Mouse (Mus musculus): Measurements from ENCODE around the gene Slc7a5. TPM values are rescaled to one million over a fixed set of nuclear protein-coding genes. Genes with fewer than 3 reads are reported as not detected.

The Slc7a5 gene
- polyA plus RNA-seq (2016; fragmentation: Nextera tagmentation; extraction: Ambion mirVana), result 18.7 and 21.0 TPM in 2 replicates

- Histone ChIP-seq H3K36me3 (replicated peaks) (no peaks in the 10 kb centered on the region), H3K4me1 (peaks cover 64% of the 10 kb centered on the region), H3K4me3 (peak within 1 kb of the TSS; percentile 85), H3K9me3 (no peaks in the 10 kb centered on the region), H3K27me3 (replicated peaks; ENCODE audit: low read depth, poor library complexity, severe bottlenecking) (peaks cover 25% of the 10 kb centered on the region), H3K27ac (replicated peaks) (peak within 1 kb of the TSS; percentile 82)
- WGBS, result under 1% methylated on average over 61 of the region's 61 CpGs
- peak; percentile 99 for DNase-seq (ENCODE audit: low spot score)
Measured at GRCm38 (mm10) chr8:121907587-121908248, at the start of gene Slc7a5. Slc7a5 (minus strand) TSS chr8:121907694.

DNA sequence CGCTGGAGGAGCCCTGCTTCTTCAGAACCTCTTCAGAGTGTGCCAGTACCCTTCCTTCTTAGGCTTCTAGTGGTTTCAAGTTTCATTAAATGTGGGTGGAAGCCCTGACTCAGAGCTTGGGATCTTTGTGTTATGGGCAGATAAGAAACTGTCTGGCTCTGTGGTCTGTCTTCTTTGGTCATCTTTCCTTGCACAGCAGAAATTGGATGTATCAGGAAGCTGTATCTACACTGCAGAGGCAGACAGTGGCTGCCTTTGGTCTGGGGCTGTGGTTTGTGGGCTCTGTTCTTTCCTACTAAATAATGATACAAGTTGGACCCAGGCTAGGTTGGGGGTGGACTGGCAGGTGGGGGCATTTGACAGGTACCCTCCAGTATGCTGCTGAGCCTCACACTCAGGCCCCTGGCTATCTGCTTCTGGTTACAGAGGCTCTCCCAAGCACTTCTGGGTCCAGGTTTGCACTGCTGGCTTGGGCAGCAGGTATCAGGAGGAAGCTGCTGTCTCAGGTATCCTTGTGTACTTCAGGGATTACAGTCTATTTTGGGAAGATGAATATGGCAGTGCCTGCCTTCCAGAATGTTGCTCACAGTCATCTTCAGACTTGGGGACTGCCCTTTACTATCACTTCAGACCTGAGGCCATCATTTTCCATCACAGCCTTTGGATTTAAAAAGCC lies 48.5 kb upstream of the Slc7a5 start:
- H3K27me3 ChIP-seq (replicated peaks; ENCODE audit: low read depth, poor library complexity, severe bottlenecking), result no peaks in the 10 kb centered on the region
- H3K4me3 ChIP-seq, result no peak overlapping the region
- no peak overlapping the region for H3K27ac ChIP-seq (replicated peaks)
- H3K36me3 ChIP-seq (replicated peaks), result peaks cover 51% of the 10 kb centered on the region
- peaks cover 23% of the 10 kb centered on the region for H3K4me1 ChIP-seq
- 71% methylated on average over 1 of the region's 1 CpGs for WGBS
- no peak for DNase-seq (ENCODE audit: low spot score)
- H3K9me3 ChIP-seq, result no peaks in the 10 kb centered on the region

DNA sequence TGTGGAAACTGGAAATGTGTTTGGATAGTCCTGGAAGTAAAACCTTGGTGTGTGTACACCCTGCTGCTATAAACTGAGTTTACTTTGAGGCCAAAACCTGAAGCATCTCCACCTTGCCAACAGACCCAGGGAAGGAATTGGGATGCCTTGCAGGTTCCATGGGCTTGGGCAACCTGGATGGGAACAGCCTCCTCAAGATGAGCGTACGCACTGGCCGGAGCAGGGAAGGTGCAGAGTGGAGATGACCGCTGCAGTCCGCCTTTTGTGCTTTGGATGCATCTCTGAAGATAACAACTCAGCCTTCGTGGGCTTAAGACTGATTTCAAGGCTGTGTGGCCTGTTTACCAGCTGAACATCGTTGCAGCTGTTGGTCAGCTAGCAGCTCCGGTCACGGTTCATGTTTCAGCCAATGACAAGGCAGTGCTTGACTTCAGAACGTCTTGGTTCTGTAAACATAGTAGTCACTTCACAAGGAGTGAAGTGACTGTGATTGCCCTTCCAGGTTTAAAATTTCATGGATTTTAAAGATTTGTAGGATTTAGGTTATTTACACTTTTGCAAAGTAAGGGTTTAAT lies 47.6 kb upstream of the Slc7a5 start:
- H3K27ac ChIP-seq (replicated peaks), result no peak overlapping the region
- H3K36me3 ChIP-seq (replicated peaks), result peaks cover 51% of the 10 kb centered on the region
- H3K9me3 ChIP-seq, result no peaks in the 10 kb centered on the region
- H3K4me3 ChIP-seq, result no peak overlapping the region
- H3K4me1 ChIP-seq, result peaks cover 23% of the 10 kb centered on the region
- DNase-seq (ENCODE audit: low spot score), result no peak
- no peaks in the 10 kb centered on the region for H3K27me3 ChIP-seq (replicated peaks; ENCODE audit: low read depth, poor library complexity, severe bottlenecking)
- WGBS, result 86% methylated on average over 10 of the region's 10 CpGs

- Histone ChIP-seq H3K27ac (replicated peaks) (no peak overlapping the region), H3K9me3 (no peaks in the 10 kb centered on the region), H3K4me3 (no peak overlapping the region), H3K27me3 (replicated peaks; ENCODE audit: low read depth, poor library complexity, severe bottlenecking) (no peaks in the 10 kb centered on the region), H3K4me1 (peaks cover 28% of the 10 kb centered on the region), H3K36me3 (replicated peaks) (peaks cover 51% of the 10 kb centered on the region)
- WGBS, result 80% methylated on average over 3 of the region's 3 CpGs
- DNase-seq (ENCODE audit: low spot score), result no peak
Measured at GRCm38 (mm10) chr8:121953821-121954545, 46.5 kb upstream of the Slc7a5 start.

- H3K36me3 ChIP-seq (replicated peaks), result peaks cover 44% of the 10 kb centered on the region
- H3K27ac ChIP-seq (replicated peaks), result no peak overlapping the region
- H3K9me3 ChIP-seq, result no peaks in the 10 kb centered on the region
- no peak for DNase-seq (ENCODE audit: low spot score)
- 95% methylated on average over 7 of the region's 7 CpGs for WGBS
- H3K4me3 ChIP-seq, result peak overlapping the region; percentile 97
- no peaks in the 10 kb centered on the region for H3K27me3 ChIP-seq (replicated peaks; ENCODE audit: low read depth, poor library complexity, severe bottlenecking)
- H3K4me1 ChIP-seq, result peaks cover 39% of the 10 kb centered on the region
Measured at GRCm38 (mm10) chr8:121952800-121953199, 45.3 kb upstream of the Slc7a5 start.

DNA sequence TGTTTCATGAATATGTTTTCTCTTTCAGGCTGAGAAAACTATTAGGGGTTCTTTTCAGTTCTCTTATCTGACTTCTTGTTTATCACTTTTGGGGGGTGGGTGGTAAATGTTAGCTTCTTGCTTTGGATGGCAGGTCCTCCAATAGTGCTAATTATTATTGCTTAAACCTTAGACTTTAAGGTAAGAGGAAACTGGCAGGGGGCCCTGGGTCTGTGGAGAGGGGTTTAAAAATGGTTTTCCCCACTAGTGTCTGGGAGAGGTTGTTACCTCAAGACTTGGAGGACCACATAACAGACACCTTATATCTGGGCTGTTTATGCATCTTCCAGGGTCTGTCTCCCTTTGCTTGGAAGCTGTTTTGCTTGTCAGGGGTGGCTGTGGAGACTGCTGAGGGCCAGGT lies 44.6 kb upstream of the Slc7a5 start:
- Histone ChIP-seq H3K27ac (replicated peaks) (no peak overlapping the region), H3K27me3 (replicated peaks; ENCODE audit: low read depth, poor library complexity, severe bottlenecking) (no peaks in the 10 kb centered on the region), H3K4me1 (peaks cover 46% of the 10 kb centered on the region)

DNA sequence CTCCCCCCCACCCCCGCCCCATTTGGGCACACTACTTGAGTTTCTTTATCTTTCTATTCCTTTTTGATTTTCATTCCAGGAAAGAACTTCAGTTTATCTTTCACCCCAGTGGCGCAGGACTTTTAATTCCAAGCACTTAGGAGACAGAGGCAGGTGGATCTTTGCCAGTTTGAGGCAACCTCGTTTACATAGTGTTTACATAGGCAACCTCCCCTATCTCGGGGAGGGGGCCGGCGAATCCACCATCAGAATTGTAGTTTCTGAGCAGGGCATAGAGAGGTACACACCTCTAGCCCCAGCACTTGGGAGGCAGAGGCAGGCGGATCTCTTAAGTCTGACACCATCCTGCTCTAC lies 44.1 kb upstream of the Slc7a5 start:
- Histone ChIP-seq H3K36me3 (replicated peaks) (peaks cover 38% of the 10 kb centered on the region), H3K27ac (replicated peaks) (peak overlapping the region; percentile 96), H3K27me3 (replicated peaks; ENCODE audit: low read depth, poor library complexity, severe bottlenecking) (no peaks in the 10 kb centered on the region), H3K4me1 (peaks cover 51% of the 10 kb centered on the region), H3K4me3 (peak overlapping the region; percentile 97), H3K9me3 (no peaks in the 10 kb centered on the region)
- WGBS, result 42% methylated on average over 7 of the region's 7 CpGs
- DNase-seq (ENCODE audit: low spot score), result no peak

More for the DNA sequence above, 44.6 kb upstream of the Slc7a5 start:
- DNase-seq (ENCODE audit: low spot score), result no peak
- peaks cover 42% of the 10 kb centered on the region for H3K36me3 ChIP-seq (replicated peaks)
- H3K4me3 ChIP-seq, result peak overlapping the region; percentile 97
- no peaks in the 10 kb centered on the region for H3K9me3 ChIP-seq

GRCm38 (mm10) chr8:121950749-121951655 lies 43.5 kb upstream of the Slc7a5 start:
- peaks cover 53% of the 10 kb centered on the region for H3K4me1 ChIP-seq
- H3K36me3 ChIP-seq (replicated peaks), result peaks cover 32% of the 10 kb centered on the region

GRCm38 (mm10) chr8:121949941-121950748 lies 42.7 kb upstream of the Slc7a5 start:
- Histone ChIP-seq H3K27ac (replicated peaks) (peak overlapping the region; percentile 96), H3K9me3 (no peaks in the 10 kb centered on the region), H3K36me3 (replicated peaks) (peaks cover 24% of the 10 kb centered on the region), H3K4me1 (peaks cover 52% of the 10 kb centered on the region), H3K27me3 (replicated peaks; ENCODE audit: low read depth, poor library complexity, severe bottlenecking) (no peaks in the 10 kb centered on the region), H3K4me3 (peak overlapping the region; percentile 97)
- WGBS, result under 1% methylated on average over 66 of the region's 66 CpGs
- DNase-seq (ENCODE audit: low spot score), result peak; percentile 99

More at GRCm38 (mm10) chr8:121950749-121951655, 43.5 kb upstream of the Slc7a5 start:
- peak overlapping the region; percentile 97 for H3K4me3 ChIP-seq
- WGBS, result under 1% methylated on average over 97 of the region's 97 CpGs
- no peaks in the 10 kb centered on the region for H3K9me3 ChIP-seq
- H3K27me3 ChIP-seq (replicated peaks; ENCODE audit: low read depth, poor library complexity, severe bottlenecking), result no peaks in the 10 kb centered on the region
- H3K27ac ChIP-seq (replicated peaks), result peak overlapping the region; percentile 96
- peak; percentile 62 for DNase-seq (ENCODE audit: low spot score)

- no peak for DNase-seq (ENCODE audit: low spot score)
- Histone ChIP-seq H3K9me3 (no peaks in the 10 kb centered on the region), H3K4me3 (peak within 1 kb of the TSS; percentile 97), H3K27ac (replicated peaks) (peak within 1 kb of the TSS; percentile 96), H3K27me3 (replicated peaks; ENCODE audit: low read depth, poor library complexity, severe bottlenecking) (no peaks in the 10 kb centered on the region), H3K4me1 (peaks cover 49% of the 10 kb centered on the region), H3K36me3 (replicated peaks) (peaks cover 16% of the 10 kb centered on the region)
- WGBS, result 64% methylated on average over 6 of the region's 6 CpGs
Measured at GRCm38 (mm10) chr8:121949222-121949800, 41.8 kb upstream of the Slc7a5 start, which contains the start of gene Banp. Banp (plus strand) TSS chr8:121949750.
